Mouse (Mus musculus): ENCODE data around the gene Tmem14c. TPM values are rescaled to one million over a fixed set of nuclear protein-coding genes. Genes with fewer than 3 reads are reported as not detected.

Gene Tmem14c
- polyA plus RNA-seq, 1 experiment from 2014 or later = 211 TPM

DNA sequence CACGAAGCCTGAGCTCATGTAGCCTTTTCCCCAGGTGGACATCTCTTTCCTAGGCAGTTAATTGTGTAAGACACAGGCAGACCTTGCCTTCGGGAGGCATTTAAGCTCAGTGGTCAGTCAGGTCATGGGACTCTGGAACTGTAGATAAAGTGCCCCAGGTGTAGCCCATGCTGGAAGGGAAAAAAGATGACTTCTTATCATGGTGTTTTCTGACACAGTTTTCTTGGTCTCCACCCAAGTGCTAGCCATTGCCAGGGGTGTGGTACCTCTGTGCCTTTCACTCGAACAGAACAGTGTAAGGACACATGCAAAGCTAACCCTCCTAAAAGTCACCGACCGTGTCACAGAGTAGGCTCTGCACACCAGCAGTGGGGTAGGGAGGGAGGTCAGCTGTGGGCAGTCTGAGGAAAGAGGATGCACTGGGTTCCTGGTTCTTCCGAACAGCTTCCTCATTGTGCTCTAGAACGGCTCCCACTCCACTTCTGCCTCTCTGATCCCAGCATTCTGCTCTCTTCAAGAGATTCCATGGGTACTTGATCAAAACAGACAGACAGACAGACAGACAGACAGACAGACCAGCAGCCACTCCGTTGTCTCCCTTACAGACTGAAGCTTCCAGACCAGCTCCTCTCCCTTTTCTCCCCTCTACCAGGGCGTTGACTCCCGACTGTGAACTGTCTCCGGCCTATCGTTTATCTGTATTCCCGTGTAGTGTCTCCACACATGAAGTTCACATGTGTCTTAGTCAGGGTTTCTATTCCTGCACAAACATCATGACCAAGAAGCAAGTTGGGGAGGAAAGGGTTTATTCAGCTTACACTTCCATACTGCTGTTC, 2.9 kb downstream of the Tmem14c start:
- 0 out of 2 replicates have a peak overlapping the region, but pooled peaks have one; percentile 23 for H3K4me3 ChIP-seq
- 0 out of 2 replicates have a peak overlapping the region, but pooled peaks have one; percentile 26 for H3K27ac ChIP-seq
- 89% methylated on average over 13 of the region's 13 CpGs for WGBS
- DNase-seq (ENCODE audit: low spot score) = no peak
- H3K27me3 ChIP-seq (ENCODE audit: insufficient read depth, poor library complexity, severe bottlenecking) = no peaks in the 10 kb centered on the region
- H3K4me1 ChIP-seq (replicated peaks) = peaks cover 28% of the 10 kb centered on the region
- H3K36me3 ChIP-seq = peaks cover 70% of the 10 kb centered on the region
- no peaks in the 10 kb centered on the region for H3K9me3 ChIP-seq

DNA sequence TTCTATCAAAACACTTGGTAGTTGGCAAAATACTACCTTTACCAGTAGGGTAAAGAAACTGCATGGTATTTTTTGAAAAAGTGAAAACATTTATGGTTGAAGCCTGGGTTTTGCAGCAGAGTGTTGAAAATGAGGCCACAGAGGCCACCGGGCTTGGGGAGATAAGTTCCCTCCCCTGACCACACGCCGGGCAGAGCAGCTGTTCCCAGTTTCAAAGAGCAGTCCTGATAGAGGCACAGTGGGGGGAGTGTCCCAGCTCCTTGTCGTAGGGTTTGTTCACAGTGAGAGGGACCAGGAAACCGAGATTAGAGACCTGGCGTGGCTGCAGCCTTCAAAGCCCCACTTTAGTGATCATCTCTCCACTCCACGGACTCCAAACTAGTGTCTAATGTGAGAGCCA, 4.4 kb downstream of the Tmem14c start:
- Histone ChIP-seq H3K27ac (no peak overlapping the region), H3K27me3 (ENCODE audit: insufficient read depth, poor library complexity, severe bottlenecking) (no peaks in the 10 kb centered on the region), H3K4me3 (no peak overlapping the region), H3K36me3 (peaks cover 59% of the 10 kb centered on the region), H3K4me1 (replicated peaks) (peaks cover 26% of the 10 kb centered on the region), H3K9me3 (no peaks in the 10 kb centered on the region)
- DNase-seq (ENCODE audit: low spot score) = no peak
- whole genome bisulfite sequencing = 65% methylated on average over 7 of the region's 7 CpGs

DNA sequence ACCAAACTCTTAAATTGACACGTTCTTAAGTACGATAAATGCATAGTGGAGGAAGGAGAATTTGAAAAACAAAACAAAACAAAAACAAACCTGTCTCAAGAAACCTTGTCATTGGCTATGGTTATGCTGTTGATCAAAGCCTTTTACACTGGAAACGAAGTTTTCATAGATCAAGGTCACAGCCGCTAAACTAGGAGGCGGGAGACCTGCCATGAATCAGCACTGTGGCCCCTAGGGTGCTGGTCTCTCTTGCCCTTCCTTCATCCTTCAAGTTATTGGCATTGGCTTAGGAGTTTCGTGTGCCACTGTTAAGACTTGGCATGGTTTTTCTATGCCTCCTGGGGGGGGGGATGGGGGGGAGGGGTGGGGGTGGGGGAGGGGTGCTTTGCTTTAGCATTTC, 5.5 kb downstream of the Tmem14c start:
- WGBS = 92% methylated on average over 6 of the region's 6 CpGs
- no peak overlapping the region for H3K4me3 ChIP-seq
- H3K27me3 ChIP-seq (ENCODE audit: insufficient read depth, poor library complexity, severe bottlenecking) = no peaks in the 10 kb centered on the region
- H3K27ac ChIP-seq = no peak overlapping the region
- peaks cover 15% of the 10 kb centered on the region for H3K4me1 ChIP-seq (replicated peaks)
- DNase-seq (ENCODE audit: low spot score) = no peak
- H3K9me3 ChIP-seq = no peaks in the 10 kb centered on the region
- H3K36me3 ChIP-seq = peaks cover 59% of the 10 kb centered on the region

DNA sequence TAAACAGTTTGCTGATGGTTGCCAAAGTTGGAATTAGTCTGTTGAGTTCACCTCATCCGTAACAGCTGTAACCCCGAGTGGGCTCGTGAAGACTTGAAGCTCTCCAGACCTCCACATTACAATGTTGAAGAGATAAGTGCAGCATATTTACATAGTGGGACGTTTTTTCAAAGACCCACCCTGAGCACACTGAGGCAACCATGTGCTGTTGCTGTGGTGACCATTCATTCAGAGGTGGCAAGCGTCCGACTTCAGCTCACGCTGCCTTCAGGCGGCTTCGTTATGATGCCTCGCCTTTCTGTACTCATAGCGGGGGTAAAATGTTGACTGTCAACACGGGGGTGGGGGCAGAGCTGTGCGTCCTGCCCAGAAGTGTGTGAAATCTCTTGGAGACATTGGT, 6.0 kb downstream of the Tmem14c start:
- peaks cover 59% of the 10 kb centered on the region for H3K36me3 ChIP-seq
- no peaks in the 10 kb centered on the region for H3K9me3 ChIP-seq
- no peak overlapping the region for H3K4me3 ChIP-seq
- H3K27me3 ChIP-seq (ENCODE audit: insufficient read depth, poor library complexity, severe bottlenecking) = no peaks in the 10 kb centered on the region
- DNase-seq (ENCODE audit: low spot score) = no peak
- no peak overlapping the region for H3K27ac ChIP-seq
- peaks cover 10% of the 10 kb centered on the region for H3K4me1 ChIP-seq (replicated peaks)
- WGBS = 92% methylated on average over 13 of the region's 13 CpGs

DNA sequence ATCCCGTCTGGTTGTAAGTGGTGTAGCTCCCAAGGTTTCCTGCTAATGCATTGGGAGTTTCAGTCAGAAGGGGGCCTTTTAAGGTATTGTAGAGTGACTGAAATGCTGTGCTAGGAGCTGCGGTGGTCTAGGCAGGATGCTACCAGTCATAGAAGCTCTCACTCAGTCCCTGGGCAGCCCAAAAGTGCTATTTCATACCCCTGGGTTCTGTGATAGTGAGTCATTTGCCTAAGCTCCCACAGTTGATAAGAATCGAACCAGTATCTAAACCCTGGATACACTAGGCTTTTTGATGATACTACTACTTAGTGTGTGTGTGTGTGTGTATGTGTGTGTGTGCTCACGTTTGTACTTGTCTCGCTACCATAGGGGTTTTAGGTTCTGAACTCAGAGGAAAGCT, 14.0 kb downstream of the Tmem14c start:
- 84% methylated on average over 5 of the region's 5 CpGs for WGBS
- no peak for DNase-seq (ENCODE audit: low spot score)

DNA sequence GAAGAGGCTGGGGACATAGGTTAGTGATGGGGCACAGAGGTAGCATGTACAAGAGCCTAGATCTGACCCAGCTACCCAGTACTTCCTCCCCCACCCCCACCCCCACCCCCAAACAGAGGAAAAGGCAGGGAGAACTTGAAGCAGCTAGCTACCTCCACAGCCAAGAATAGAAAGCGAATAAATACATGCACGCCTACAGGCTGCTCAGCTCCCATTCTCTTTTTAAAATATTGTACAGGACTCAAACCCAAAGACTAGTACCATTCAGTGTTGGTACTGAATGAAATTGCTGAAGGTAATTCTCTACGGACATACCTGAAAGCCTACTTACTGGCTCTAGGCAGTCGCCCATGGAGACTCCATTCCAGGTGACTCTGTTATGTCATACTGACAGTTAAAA, 26.4 kb downstream of the Tmem14c start:
- Histone ChIP-seq H3K27me3 (ENCODE audit: insufficient read depth, poor library complexity, severe bottlenecking) (no peaks in the 10 kb centered on the region), H3K4me1 (replicated peaks) (no peaks in the 10 kb centered on the region), H3K27ac (no peak overlapping the region), H3K36me3 (no peaks in the 10 kb centered on the region), H3K4me3 (no peak overlapping the region), H3K9me3 (no peaks in the 10 kb centered on the region)
- WGBS = 95% methylated on average over 4 of the region's 4 CpGs
- no peak for DNase-seq (ENCODE audit: low spot score)

More for the DNA sequence above, 14.0 kb downstream of the Tmem14c start:
- no peak overlapping the region for H3K4me3 ChIP-seq
- no peak overlapping the region for H3K27ac ChIP-seq
- H3K9me3 ChIP-seq = no peaks in the 10 kb centered on the region
- no peaks in the 10 kb centered on the region for H3K36me3 ChIP-seq
- no peaks in the 10 kb centered on the region for H3K27me3 ChIP-seq (ENCODE audit: insufficient read depth, poor library complexity, severe bottlenecking)
- no peaks in the 10 kb centered on the region for H3K4me1 ChIP-seq (replicated peaks)

DNA sequence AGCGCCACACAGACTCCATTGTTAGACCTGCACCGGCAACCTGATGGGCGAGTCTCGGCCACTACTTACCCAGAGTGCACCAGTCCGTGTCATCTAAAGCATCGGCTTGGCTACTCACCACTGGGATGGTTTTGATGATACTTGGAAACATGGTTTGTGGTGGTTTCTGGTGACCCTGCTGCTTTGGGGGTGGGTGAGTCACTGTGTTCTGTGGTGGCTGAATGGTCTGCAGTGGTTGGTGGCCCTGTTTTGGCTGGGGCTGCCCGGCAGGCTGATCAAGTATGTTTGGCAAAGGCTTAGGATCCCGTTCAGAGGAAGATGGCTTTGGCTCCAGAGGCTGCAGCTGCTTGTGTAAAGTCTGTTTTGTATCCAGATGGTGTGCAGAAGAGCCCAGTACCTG, 29.8 kb downstream of the Tmem14c start:
- H3K4me1 ChIP-seq (replicated peaks) = 0 out of 2 replicates have a peak, but pooled peaks cover 2% of the 10 kb centered on the region
- no peak for DNase-seq (ENCODE audit: low spot score)
- H3K4me3 ChIP-seq = no peak overlapping the region
- no peaks in the 10 kb centered on the region for H3K9me3 ChIP-seq
- 91% methylated on average over 8 of the region's 8 CpGs for WGBS
- no peaks in the 10 kb centered on the region for H3K27me3 ChIP-seq (ENCODE audit: insufficient read depth, poor library complexity, severe bottlenecking)
- no peak overlapping the region for H3K27ac ChIP-seq
- no peaks in the 10 kb centered on the region for H3K36me3 ChIP-seq

DNA sequence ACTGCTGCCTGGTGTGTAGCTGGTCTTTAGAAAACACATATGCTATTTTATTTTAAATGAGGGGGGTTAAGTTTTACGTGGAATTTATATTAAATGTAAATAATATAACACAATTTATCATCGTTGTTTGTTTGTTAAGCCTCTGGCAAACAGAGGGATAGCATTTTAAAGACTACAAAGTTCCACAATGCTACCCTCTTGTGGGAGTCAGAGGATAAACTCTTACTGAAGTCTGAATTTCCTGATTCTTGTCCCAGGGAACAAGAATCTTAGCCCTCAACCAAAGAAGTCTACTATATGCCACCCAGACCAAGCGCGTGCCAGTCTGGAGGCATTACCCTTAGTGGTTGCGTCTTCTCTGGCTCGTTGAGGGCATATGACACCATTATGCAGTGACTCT, 31.2 kb downstream of the Tmem14c start:
- 86% methylated on average over 6 of the region's 6 CpGs for WGBS
- H3K27ac ChIP-seq = no peak overlapping the region
- H3K36me3 ChIP-seq = no peaks in the 10 kb centered on the region
- no peak overlapping the region for H3K4me3 ChIP-seq
- no peaks in the 10 kb centered on the region for H3K27me3 ChIP-seq (ENCODE audit: insufficient read depth, poor library complexity, severe bottlenecking)
- DNase-seq (ENCODE audit: low spot score) = no peak
- H3K4me1 ChIP-seq (replicated peaks) = 0 out of 2 replicates have a peak, but pooled peaks cover 2% of the 10 kb centered on the region
- no peaks in the 10 kb centered on the region for H3K9me3 ChIP-seq

DNA sequence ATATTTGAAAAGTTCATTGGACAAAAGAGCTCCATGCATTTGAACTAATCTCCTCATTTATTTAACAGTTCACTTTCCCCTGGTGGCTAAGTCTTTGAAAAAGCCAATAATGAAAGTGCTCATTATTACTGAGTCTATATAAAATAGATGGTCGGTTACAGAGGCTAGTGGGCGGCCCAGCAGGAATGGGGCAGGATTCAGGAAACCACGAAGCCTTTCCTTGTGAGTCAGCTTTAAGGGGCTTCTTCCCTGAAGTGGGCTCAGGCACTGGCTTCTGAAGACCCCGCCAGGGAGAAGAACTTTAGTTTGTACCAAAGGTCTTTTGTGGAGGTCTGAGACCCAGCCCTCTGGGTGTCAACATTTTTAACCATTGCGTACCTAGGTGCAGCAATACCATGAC, 35.9 kb downstream of the Tmem14c start:
- no peaks in the 10 kb centered on the region for H3K9me3 ChIP-seq
- H3K27ac ChIP-seq = no peak overlapping the region
- no peaks in the 10 kb centered on the region for H3K36me3 ChIP-seq
- DNase-seq (ENCODE audit: low spot score) = no peak
- WGBS = 79% methylated on average over 5 of the region's 5 CpGs
- H3K27me3 ChIP-seq (ENCODE audit: insufficient read depth, poor library complexity, severe bottlenecking) = no peaks in the 10 kb centered on the region
- 0 out of 2 replicates have a peak, but pooled peaks cover 2% of the 10 kb centered on the region for H3K4me1 ChIP-seq (replicated peaks)
- H3K4me3 ChIP-seq = no peak overlapping the region

DNA sequence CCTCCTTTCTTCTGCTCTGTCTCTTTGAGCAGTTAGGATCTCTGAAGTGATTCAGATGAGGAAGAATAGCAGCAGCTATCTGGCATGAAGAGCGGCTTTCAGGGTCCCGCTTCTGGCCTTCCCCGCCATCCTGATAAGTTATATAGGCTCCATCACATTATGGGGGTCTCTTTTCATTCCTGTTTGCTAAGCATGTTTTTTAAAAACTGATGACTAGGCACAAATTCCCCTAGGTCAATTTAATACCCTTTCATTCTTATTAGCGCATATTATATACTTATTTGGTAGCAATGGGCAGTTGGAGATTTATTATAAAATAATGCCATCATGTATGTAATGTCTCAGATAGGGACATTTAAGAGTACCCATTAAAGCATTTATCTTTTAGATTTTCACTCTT, 51.5 kb downstream of the Tmem14c start:
- Histone ChIP-seq H3K36me3 (no peaks in the 10 kb centered on the region), H3K4me1 (replicated peaks) (no peaks in the 10 kb centered on the region), H3K27ac (no peak overlapping the region), H3K27me3 (ENCODE audit: insufficient read depth, poor library complexity, severe bottlenecking) (no peaks in the 10 kb centered on the region), H3K9me3 (no peaks in the 10 kb centered on the region), H3K4me3 (no peak overlapping the region)
- DNase-seq (ENCODE audit: low spot score) = no peak
- WGBS = 96% methylated on average over 4 of the region's 4 CpGs

DNA sequence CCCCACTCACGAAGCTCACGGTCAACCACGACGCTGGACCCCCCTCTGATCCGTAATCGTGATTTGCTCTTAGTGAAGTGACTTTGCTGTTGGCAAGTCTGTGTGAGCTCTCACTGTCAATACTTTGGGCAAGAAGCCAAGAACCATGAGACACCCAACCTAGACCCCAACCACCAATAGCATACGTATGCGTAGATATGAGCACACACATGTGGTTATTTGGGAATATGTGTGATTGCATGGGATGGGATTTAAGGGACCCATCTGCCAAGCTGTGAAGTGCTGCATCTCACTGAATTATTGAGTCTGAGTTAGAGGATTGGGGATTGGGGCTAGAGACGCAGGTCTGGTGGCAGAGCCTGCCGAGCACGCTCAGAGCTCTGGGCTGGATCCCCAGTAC, 55.5 kb downstream of the Tmem14c start:
- DNase-seq (ENCODE audit: low spot score) = no peak
- H3K4me1 ChIP-seq (replicated peaks) = no peaks in the 10 kb centered on the region
- H3K9me3 ChIP-seq = no peaks in the 10 kb centered on the region
- peaks cover 2% of the 10 kb centered on the region; the same call in 1 of the 2 replicates for H3K27me3 ChIP-seq (ENCODE audit: insufficient read depth, poor library complexity, severe bottlenecking)
- H3K36me3 ChIP-seq = no peaks in the 10 kb centered on the region
- 94% methylated on average over 11 of the region's 11 CpGs for WGBS
- no peak overlapping the region for H3K27ac ChIP-seq
- no peak overlapping the region for H3K4me3 ChIP-seq
